Mouse (Mus musculus) lung, postnatal 0 days (tissue): ENCODE measurements around the gene Atp6v1g2.

Experiments
- CTCF ChIP-seq: IDR thresholded peaks from 2 replicates; pipeline ENCODE4 v1.5.1; 2016; ENCODE audit warnings: antibody characterized with exemption, mild to moderate bottlenecking
- EP300 ChIP-seq: IDR thresholded peaks from 2 replicates; pipeline ENCODE4 v1.6.1; 2016; ENCODE audit warnings: antibody characterized with exemption, mild to moderate bottlenecking, control low read depth

DNA sequence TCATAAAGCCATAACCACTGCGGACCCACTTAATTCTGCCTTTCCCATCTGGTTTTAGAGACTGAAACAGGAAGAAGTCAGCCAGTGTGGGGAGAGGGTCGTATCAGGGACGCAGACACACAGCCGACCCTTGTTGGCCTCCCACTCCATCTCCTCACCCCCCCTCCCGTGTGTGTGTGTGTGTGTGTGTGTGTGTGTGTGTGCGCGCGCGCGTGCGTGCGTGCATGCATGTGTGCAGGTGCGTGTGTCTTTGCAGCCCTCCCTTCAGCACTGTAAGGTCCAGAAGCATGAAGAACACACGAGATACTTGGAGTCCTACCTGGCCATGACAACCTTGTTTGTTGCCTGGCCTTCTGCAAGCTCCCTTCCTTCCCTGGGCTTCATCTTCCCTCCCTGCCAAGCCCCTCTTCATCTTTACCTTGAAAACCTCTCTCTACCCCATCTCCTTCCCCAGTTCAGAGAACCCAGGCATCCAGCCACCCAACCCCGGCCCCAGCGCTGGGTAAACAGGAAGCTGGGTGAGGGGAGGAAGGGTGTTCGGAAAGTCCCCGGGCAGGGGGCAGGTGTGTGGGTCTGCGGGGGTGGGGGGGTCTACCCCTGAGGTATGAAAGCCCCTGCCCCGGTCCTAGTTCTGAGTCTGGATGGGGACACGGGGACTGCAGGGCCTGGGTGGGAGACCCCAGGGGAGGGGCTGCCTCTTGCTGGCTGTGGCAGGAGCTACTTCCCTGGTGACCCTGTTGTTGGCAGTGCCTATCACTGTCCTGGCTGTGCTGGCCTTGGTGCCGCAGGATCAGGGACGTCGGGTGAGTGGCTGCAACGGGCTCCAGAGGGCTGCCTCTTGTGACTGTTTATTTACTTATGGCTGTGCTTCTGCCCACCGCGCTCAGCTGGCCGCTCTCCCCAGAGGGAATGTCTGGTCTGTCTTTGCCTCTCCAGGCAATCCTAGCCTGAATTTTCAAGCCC is 39.3 kb upstream of the Atp6v1g2 start, which contains the start of gene Ltb:
- TF ChIP-seq EP300: no peak
- TF ChIP-seq CTCF: no peak
